Mouse (Mus musculus): ENCODE measurements around the gene Abcc12.

Gene Abcc12

DNA sequence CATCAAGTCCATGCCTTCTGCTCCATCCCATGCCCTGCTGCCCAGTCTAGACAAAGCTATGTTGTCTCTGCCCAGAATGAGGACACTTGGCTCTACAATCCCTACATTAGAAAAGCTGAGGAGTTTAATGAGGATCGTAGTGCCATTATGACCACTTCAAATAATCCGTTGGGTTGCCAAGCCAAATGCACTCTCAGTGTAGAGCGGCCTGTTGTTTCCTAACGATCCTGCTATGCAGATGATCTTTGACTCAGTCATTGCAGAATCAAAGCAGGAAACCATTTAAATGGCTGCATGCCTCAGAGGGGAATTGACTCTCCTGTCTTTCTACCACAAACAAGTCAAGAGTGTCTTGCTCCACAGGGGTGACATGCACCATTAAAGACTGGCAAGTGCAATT is 85.4 kb downstream of the Abcc12 start:
- no peak for DNase-seq

DNA sequence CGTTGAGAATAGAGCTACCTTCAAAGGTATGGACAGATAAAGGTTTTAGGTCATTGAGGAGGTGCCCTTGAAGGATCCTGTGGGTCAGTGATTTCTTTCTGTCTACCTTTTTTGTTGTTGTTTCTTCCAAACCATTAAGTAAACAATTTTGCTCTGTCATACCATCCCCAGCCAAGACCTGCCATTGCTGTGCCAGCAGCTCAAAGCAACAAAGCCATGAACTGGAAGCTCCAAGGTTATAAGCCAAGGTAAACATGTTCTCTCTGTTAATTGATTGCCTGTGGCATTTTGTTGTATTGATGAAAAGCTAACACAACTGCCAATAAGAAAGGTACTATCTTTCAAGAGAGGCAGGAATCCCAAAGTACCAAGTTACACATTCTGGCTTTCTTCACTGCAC is 86.6 kb downstream of the Abcc12 start:
- DNase-seq: no peak

DNA sequence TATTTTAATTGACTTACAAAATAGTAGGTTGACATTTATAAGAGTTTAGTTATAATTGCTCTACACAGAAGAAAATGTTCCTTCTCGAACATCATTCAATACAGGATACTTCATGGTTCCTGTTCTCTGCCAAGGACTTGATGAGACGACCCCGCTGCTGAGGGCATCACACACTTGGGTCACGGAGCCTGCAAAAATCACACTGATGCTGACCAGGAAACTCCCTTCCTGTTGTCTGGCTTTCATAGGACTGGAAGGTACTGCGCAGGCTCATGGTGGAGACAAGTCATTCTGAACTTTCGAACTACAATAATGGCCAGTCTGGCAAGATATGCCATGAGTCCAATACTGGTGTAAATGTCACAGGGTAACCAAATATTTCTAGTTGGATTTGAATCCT is 95.1 kb downstream of the Abcc12 start:
- DNase-seq: no peak

DNA sequence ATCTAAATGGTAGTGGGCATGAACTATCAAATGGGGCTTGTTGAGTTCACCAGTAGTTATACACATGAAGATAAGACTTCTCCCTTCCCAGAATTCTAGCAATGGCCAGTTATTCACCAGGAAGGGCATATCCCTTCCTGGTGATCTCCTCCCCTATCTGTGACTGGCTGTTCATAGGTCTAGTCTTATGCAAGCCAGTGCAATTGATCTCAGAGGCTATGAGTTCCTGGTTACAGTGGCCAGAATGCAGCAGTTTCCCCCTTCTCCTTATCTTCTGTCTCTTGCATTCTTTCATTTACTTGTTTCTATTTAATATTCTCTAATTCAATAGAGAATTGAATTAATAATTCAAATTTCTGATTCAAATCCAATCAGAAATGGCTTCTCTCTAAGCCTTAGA is 96.2 kb downstream of the Abcc12 start:
- no peak for DNase-seq

DNA sequence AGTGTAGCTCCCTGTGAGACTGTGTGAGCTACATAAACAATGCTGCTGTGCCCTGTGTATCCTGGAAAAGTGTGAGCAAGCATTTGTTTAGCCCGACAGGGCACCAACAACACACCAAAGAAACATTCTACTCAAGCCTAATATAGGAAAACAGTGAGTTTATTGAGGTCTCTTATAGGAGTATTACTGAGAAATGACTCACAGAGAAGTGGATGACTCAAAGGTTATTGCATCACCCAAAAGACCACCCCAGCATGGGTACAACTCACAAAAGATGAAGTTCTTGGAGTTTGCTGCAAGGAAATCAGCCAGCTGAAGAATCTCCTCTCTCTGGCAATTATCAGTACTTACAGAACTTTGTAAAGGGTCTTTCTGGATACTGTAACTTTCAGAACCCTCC is 98.4 kb downstream of the Abcc12 start:
- DNase-seq: no peak

DNA sequence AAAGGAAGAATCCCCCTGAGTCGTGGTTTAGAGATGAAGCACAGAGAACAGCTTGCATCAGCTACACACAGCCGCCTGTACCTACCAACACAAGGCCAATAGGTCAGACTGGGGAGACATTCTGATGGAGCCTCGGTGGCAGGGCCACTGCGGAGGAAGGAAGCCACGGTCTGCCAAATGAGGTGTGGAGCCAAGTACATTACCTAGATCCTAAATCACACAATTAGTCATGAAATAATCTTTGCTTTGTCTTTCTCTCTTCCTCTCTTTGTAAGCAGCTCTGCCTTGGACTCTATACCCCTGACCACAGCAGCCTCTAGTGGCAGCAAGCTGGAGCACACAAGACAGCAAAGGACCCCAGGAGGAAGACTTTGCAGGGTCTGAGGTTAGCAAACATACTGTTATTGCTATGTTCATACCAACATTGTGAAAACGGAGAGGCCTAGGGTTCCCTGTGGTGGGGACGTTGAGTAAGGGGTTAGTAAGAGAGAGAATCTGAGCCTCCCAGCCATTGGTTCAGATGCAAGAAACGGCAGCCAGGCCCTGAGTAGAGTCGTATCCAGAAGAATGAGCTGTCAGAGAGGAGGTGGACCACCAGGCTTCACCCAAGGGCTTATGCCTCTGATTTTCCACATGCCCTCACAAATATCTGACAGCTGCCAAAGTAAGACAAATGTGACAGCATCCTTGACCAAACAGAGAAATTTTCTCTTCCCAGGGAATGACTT is 104.6 kb downstream of the Abcc12 start:
- no peak for DNase-seq

DNA sequence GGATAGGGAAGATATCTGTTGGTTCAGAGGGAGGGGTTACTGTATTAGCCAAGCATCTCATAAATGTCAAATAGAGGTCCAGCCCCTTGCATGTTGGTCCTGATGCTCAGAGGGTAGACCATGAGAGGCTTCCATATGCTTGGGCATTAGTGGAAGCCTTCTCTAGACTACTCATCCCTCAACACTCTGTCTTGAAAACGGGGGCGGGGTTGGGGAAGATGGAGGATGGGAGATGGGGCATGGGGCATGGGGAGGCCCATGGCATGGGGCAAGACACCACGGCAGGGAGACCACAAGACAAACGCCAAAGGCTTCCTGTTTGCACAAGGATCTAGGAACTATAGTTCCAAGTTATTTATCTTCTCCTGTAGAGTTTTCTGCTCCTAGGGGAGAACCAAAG is 106.0 kb downstream of the Abcc12 start:
- DNase-seq: no peak

DNA sequence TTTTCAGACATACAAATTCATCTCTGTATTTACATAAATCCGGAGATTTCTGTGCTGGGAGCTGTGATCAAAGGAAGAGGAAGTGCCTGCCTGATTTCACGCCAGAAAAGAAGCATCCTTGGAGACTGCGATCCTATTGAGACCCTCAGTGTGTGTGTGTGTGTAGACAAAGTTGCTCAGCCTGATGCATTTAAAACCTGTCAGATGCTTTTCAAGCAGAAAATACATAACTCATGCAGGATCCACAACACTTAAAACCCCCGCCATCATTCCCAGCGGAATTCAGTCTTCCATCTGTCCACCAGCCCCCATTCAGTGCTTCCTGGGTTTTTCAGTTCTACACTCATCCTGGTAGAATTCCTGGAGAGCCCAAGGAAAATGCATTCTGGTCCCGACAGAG is 107.4 kb downstream of the Abcc12 start:
- DNase-seq: no peak

DNA sequence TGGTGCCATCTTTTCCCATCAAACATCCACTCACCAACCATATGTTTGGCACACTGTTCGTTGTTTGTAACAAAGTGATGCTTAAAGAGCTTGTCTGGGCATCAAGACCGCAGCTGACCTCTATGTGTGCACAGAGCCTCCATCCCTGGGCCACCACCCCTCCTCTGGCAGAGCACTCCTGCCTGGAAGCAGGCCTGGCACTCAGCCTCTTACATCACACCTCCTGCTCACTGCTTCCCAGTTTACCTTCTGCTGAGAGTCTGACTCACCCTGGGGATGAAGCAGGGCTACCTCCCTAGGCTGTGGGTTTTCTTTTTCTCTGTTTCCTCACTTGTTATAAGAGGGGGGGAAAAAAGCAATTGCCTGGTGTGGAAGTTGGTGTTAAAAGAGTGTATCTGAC is 109.8 kb downstream of the Abcc12 start:
- DNase-seq: no peak

DNA sequence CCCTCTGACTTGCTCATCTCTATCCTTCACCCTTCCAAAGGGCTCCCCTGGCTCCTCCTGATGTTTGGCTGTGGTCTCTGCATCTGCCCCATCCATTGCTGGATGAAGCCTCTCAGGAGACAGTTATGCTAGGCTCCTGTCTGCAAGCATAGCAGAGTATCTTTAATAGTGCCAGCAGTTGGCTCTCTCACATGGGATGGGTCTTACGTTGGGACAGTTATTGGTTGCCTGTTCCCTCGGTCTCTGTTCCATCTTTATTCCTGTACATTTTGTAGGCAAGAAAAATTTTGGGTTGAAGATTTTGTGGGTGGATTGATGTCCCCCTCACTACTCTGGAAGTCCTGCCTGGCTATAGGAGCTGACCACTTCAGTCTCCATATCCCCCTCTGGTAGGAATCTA is 117.3 kb downstream of the Abcc12 start:
- no peak for DNase-seq

DNA sequence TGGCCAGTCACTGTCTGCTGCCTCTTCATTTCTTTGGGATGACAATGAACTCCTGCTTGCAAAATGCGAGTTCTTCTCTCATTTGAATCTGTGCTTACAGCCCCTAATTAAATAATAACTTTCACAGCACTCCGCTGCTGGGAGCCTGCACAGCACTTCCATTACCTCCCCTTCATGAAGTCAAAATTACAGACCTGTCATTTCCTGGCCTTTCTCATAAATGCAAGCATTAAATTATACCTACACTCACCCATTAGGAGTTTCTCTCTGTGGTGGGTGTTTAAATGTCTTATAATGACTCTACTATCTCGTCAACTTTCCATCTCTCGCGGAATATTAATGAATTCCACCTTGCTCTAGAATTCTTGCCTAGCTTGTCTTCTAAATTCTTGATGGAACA is 120.1 kb downstream of the Abcc12 start:
- no peak for DNase-seq

DNA sequence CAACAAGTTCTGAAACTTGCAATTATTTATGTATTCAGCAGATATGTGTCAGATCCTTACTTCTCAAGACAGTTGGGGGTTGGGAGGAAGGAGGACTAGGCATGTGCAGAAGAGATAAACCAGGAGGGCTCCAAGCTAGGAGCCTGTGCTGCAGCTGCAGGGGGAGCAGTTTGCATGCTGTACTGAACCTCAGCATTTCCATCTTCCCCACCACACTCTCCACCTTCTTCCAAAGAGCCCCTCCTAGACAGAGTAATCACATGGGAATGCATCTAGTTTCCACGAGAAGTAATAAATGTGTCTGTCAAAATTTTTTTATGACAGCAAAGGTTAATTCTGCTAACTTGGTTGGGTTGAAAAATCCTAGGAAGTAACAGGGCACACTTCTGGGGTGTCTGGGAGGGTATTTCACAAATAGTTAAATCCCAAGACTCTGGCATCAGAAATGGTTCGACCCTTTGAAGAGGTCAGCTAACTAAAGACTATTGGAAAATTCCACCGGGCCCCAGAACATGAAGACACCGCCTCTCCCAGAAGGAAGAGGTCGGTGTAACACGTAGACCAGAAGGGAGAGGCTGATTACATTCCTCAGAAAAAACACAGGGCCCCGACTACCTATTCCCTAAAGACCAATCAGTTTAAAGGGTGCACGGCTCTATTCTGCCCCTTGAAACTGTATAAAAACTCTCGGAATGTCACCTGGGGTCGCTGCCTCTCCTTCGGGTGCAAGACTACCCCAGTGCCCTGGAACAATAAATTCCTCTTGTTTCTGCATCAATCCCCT is 126.6 kb downstream of the Abcc12 start:
- no peak for DNase-seq

DNA sequence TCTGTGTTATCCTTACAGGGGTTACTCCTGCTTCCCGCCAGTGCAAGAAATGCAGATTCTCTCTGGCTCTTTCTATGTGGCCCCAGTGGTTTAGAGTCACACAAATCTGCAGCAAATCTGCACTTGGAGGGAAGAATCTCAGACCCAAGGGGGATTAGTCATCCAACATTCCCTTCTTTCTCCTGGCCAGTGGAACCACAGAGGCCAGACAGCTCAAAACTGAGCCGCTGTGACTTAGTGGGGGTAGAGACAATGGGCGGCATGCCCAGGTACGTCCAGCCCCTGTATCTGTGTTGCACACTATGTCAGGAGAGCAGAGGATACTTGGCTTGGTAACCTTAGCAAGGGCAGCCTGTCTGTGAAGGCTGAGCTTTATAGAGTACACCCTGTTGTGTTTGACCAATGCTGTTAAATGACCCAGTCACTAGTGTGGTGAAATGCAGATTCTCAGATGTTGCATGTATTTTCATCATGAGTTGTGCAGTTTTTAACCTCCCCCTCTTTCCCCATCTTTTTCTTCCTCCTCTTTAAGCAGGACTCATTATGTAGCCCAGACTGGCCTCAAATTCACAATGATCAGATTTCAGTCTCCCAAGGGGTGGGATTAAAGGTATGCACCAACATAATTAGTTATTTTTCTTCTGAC is 130.5 kb downstream of the Abcc12 start:
- no peak for DNase-seq

DNA sequence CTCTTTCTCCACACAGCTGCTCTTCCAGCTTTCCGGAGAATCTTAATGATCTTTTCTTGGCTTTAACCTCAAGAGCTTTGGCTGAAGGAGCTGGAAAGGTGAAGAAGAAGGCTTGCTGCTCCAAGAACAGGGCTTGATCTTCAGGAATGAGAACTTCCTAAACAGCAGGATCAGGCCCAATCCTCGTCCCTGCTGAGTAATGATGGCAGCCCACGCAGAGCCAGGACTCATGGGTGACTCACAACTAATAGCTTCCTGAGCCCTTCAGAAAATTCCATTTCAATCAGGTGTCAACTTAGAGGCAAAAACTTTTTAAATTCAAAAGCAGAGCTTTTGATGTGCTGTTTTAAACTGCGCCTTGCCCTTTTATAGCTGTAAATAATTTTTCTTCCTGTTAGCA is 135.0 kb downstream of the Abcc12 start:
- DNase-seq: no peak

DNA sequence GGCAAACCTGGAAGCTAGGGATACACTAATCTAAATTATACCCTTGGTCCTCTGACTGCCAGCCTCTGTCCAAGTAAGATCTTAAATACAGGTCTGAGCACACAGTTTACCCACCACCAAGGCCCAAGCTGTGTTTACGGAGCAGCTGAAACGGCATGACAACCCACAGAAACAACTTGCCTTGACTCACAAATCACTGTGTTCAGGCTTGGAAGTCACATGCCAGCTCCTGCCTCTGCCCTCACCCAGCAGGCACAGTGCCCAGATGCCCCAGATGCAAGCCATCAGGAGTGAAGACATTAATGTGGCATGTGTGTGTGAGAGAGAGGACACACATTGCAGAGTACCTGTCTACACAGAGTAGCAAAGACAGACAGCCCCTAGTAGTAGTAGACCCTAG is 136.7 kb downstream of the Abcc12 start:
- no peak for DNase-seq

DNA sequence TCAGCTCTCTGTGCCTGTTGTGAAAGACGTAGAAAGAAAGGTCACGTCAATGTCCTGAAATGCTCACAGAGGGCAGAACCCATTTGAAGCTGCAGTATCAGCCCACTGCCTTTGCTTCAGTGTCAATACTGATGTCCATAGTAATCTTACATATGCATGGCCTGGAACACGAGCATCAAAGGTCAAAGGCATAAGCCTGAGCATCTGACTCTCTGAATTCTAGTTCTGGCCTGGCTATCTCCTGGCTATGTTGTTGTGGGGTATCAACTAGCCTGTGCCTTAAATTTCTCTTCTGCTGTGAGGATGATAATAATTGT is 141.5 kb downstream of the Abcc12 start:
- no peak for DNase-seq

DNA sequence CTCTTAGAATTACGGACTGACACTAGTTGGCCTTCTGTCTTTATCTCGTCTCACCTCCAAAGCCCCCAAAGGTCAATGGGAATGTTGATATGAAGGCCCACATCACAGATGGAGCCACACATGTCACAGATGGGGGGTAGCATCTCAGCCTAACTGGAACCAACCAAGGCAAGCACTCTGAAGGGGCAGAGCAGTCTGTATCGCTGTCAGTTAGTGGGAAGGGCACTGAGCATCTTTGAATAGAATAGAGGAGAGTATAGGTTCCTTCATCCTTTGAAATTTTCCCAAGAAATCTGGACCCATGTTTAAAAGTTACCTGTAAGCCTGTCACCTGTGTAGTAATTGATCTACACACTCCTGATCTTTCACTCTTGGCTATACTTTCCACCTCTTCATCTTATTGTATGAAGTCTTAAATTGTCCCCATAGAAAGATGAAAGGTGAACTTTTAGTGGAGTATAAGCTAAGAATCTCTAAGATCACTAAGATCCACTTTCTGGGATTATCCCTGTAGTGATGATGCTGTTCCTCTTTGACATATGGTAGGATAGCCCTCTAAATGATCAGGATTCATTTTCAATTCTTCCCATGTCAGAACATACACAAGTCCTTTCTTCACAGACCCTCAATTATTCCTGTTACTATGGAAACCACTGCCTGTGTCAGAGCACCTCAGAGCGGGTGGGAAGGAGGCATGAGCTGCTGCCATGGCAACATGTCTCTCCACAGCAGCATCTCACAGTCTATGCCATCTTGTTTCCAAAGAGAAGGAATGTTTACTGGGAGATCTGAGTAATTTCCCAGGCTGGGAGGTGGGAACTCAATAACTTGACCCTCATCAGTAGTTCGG is 142.1 kb downstream of the Abcc12 start:
- DNase-seq: no peak

DNA sequence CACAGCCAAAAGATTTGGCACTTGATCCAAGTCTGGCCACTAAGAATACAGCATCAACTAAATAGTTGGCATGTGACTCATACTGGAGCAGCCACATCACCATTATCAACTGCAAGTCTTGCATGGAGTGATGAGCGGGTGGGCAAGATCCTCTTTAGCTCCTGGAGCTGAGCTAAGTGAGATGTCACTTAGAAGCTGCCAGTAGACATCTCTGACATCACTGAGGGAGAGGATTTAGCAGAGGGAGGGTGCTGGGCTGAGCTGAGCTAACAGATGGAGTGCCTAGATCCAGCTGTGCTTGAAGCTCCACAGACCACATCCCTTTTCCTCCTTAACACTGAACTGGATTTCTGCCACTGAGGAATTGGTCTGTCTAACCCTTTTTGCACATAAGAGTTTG is 143.1 kb downstream of the Abcc12 start:
- DNase-seq: no peak

All from thymus, postnatal 14 days (tissue).